Mouse (Mus musculus): Measurements from ENCODE around the gene Olfr1394.

DNA sequence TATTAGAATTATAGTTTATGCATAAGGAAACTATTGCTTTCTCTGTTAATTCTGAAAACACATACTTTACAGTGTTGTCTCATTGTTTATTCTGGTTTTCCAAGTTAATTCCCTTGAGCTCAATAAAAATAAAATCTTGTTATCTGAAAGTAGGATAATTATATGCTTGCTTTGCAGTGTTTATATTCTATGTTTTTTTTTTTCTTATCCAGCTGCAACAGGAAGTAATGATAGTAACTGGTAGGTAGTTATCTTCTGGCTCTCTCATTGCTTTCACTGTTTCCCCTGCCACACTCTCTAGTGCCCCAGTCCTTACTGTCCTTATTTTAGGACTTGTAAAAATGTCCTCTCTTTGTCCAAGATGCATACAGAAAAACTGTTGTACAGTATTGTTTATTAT is 46.5 kb downstream of the Olfr1394 start:
- TF ChIP-seq POLR2A (IDR thresholded peaks at IDR 0.05; ENCODE audit: low read depth, low read length) (no peak), CTCF (IDR thresholded peaks at IDR 0.05; ENCODE audit: borderline replicate concordance, insufficient read depth, low read length) (no peak)

Measured in embryonic fibroblast, embryonic 13.5 days (primary cell).